Mouse (Mus musculus) fibroblast of lung, adult 2 months (primary cell): ENCODE measurements around the gene Fam19a1.
A peak's percentile ranks its signal among the peaks of the same experiment; 100 is the strongest.
"Not testable (repeated sequence)": the region's sequence is repeated elsewhere in the genome, so short reads cannot be mapped to it uniquely, and the experiment has no call there.

ENCODE experiments used
- DNase-seq: peaks from one replicate; pipeline ENCODE4 v3.0.0-alpha.2; 2011; ENCODE audit warnings: low read depth

Gene Fam19a1

DNA sequence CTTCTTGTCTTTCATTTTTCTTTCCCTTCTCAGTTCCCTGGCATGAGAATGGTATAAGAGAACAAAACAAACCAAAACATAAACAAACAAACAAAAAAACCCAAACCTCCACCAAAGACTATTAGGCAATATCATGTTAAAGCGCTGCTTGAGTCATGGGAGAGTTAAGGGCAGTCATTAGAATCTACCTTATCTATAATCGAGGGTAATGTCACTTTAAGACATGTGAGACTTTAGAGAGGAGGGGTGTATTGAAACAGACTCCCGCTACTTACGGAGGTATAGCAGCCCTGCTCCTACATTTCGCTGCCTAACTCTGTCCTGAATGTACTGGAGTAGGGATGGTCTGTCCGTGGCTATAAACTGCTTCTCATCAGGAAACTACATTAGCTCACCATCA lies at the start of gene Fam19a1:
Fam19a1 (plus strand) TSS at position 301 of the 400 bp plus-strand sequence.
- no peak for DNase-seq

DNA sequence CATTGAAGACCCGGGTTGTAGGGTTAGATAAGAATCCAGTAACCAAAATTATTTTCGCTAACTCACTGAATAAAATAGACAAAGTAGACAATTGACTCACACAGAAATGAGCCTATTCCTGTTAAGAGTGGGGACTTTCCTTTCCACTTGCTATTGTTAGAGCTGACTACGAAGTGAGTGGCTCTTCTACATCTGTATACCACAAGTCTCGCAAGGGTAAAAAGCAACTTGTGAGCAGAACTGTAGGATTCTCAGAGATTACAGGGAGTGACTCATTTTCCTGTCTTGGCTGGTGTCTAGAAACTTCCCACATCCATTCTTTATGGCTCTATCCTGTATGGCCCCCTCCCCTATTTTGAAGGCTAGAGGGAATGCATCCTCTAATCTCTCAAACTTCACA lies 41.9 kb upstream of the Fam19a1 start:
- DNase-seq, result no peak

DNA sequence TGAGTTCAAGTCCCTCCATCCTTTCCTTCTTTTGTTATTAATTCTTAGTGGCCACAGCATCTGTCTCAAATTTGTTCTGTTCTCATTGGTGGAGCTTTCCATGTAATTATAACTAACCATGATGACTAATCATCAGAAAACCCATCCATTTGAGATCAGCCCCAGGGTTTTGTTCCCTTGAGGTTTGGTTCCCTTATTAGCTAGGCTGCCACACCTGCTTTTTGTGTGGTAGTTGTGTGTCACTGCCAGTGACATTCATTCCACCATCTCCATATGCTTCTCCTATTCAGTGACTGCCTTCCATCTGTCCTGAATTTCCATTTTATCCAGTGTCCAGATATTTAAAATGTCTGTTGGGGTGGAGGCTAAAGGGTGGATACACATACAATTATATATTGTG lies 41.4 kb upstream of the Fam19a1 start:
- DNase-seq, result no peak

DNA sequence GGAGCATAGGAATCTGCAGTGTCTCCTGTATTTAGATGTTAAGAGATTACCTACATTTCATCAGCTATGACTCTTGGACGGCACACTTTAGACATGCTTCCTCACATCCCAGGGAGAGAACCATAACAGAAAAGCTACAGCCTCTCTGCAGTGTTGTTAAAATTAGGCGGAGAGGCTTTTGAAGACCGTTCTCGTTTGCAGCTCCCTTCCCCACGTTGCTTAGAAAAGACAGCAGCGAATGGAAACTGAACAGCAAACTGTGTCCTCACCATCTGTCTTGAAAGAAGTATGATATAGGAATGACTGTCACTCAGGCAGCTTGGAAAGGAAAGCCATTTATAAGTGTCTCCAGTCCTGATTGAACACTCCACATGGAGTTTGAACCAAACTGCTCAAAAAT lies 23.0 kb upstream of the Fam19a1 start:
- no peak for DNase-seq

DNA sequence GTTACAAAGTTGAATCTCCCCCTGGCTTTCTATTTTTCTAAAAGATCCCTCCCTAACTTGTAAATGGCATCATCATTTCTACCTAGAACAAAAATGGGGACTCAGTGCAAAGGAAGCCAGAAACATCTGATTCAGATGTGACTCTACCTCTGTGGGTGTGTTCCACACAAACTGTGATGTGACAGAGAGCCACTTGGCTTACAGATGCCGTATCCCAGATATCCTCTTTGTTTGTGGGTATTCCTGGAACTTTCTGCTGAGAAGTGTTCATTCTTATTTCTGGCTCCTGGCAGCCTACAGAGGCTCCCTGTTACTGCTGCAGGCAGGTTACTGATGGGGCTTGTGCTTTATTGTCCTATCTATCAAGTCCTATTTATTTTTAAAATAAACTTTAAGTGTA lies 19.2 kb upstream of the Fam19a1 start:
- no peak for DNase-seq

DNA sequence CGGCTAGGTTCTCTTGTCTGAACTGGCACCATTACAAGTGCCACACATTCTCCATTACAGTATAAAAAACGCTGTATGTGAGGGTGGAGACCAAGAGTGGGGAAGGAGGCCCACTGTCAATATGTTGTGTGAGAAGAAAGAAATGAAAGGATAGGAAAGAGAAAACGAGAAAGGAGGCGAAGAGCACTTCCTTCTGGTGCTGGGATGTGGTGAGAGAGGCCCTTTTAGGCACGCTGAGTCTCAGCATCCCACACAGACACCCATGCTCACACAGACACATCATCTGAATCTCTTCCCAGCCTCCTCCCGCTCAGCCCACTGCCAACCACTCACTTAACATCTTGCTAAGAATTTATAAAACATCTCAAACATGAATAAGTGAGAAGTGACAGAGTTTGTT lies 14.7 kb upstream of the Fam19a1 start:
- no peak for DNase-seq

DNA sequence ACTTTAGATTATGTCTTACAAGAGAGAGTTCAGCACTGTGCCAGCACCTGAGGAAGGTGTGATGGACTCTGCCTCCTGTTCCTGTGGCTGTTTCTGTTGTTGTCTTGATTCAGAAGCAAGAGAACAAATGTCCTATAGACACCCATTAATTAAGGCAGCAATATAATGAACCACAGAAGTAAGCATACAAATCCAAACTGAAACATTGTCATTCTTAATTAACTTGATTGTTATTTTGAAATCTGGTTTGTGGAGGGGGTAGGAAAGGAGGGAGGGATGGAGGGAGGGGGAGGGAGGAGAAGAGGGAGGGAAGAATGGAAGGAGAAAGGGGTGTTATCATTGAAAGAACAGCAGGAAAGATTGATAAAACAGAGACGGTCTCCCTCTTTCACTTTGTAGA lies 1.3 kb upstream of the Fam19a1 start:
- DNase-seq, result no peak

DNA sequence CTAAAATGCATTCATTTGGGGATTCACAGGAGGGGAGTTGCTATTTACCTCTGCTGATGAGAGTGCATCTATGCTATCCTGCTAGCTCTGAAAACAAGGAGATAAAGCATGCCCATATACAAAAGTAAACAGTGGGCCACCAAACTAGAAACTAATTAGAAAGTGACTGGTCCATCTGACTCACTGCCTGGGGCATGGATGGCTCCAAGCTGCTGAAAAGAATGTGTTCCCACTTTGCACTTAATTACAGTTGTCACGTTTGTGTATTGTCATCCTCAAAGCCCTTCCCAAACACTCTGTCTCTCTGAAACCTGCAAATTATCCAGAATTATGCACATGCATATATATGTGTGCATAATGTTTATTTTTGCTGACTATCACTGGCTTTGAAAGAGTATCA lies 1.2 kb downstream of the Fam19a1 start:
- no peak for DNase-seq

DNA sequence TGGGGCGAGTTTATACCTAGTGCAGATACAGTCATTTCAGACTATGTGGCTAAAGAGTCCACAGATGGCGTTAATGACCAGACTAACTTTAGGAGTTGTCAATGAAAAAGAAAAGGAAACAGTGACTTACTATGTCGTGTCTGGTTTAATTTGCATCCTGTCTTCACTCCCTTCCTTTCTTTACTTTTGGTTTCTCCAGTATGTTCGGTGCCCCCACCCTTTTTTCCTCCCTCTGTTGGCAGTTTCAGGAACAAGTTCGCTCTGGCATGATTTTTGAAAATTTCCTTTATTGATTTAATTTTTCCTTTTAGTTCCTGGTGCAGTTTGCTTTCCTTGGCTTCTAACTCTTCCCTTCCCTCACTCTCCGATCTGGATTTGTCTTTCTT lies 3.2 kb downstream of the Fam19a1 start:
- no peak for DNase-seq

DNA sequence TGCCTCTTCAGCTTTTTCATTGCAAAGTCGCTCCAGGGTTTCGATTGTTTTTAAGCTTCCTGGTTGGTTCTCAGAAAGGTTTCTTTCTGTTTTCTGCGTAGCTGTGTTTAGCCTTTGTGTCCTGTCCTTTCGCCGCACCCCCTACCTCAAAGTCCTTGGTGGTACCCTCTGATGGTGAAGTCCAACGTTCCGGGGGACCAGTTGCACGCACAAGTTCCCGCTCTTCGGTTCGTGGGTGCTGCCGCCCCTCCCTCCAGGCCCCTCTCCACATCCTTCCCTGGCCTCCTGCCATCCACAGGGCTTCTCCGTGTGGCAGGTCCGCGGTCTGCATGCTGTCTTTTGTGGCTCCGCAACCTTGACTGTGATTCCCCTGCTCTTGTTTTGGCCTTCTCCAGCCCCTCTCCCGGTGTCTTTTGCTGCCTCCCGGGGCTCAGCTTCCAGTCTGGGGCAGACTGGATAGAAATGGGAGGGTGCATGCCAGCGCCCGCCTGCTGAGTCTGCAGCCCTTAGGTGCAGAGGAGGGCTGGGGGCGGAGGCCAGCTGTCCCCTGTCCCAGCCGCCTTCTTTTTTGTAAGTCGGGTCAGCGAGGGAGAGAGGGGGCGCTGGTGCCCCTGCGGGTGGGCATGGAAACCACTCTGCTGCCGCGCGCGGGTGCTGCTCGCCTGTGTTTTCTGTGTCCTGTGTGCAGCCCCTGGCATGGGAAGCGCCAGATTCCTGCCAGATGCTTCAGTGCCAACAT lies 3.7 kb downstream of the Fam19a1 start:
- DNase-seq, result no peak

DNA sequence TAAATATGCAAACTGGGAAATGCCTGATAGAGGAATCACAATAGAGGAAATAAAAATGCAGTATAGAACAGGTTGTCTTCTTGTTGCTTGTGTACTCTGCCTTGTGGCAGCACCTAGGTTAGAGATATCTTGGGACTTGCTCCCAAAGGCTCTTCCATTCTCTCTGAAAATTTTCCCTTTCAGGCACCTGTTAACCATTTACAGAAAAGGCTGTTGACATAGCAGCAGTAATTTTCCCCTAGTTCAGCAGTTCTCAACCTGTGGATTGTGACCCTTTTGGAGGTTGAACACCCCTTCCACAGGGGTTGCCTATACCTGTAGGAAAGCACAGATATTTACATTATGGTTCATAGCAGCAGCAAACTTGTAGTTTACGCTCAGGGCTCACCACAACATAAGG lies 30.4 kb downstream of the Fam19a1 start:
- DNase-seq, result no peak

DNA sequence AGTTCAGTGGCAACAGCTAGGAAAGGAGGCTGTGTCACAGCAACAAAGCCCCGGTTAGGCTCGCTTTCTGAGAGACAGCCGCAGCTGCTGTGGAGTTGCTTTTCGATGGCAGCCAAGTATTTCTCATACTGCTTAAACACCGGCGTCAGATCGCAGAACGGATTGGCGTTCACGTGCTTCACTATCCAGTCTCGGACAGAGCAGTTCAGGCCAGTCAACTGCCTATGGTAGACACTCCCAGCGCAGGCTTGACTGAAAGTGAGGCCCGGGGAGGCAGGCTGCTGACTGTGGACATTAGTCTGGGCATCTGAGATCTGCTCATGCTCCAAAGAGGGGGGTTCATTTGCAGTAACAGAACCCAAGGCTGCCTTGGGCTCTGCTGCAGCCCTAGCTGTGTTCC lies 52.4 kb downstream of the Fam19a1 start:
- no peak for DNase-seq

DNA sequence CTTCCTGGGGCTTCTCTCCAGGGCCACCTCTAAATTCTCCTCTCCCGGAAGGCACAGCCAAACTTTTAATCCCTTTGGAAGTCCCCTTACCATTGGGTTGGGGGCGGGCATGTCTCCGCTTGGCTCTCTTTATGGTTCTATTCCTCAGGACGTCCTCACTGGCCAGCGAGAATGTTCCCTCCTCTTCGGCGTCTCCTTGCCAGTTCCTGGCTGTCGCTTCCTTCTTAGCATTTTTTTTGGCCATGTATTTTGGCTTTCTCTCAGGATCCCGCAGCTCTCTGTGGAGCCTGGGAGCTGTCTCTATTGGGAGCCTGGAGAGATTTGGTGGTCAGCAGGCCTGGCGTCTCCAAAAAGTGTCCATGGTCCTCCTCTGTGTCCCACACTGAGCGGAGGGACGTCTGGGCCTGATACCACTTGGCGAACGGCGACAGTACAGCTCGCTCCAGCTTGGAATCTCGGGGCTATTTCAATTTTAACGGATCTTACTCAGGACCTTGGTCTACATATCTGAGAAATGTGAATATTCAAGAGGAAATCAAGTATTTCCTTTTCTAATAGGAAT lies 52.9 kb downstream of the Fam19a1 start, which contains the start of gene 1700123L14Rik:
1700123L14Rik (minus strand) TSS at position 426 of the 562 bp plus-strand sequence.
- DNase-seq, result no peak

DNA sequence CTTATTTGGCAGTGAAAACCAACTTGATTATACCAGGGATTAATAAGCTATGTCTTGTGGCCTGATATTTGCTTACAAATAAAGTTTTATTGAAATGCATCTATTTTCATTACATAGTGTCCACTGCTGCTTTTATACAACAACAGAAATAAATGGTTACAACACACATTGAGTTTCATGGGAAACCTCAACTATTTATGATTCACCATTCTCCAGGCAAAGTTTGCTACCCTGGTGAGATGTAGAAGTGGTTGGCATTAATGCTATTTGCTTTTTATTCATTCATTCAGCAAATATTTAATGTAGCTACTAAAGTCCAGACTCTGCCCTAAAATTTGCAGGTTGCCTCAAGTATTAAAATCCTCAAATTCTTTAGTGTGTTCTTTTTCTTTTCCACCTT lies 54.1 kb downstream of the Fam19a1 start:
- DNase-seq, result peak; percentile 10

DNA sequence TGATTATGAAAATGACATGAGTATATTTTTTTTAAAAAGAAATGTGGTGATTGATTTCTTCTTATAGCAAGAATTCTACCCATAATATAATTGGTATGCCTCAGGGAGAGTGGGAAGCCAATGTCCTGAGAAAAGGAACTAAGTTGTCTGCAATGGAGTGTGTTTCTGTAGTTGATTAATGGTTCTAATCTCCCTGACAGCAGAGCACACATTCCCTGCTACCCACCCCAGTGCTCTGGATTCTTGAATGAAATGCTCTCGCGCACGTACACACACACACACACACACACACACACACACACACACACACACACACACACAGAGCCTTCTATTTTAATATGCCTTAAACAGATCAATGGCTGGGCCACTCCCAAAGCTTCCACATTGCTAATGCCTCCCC lies 60.7 kb downstream of the Fam19a1 start:
- DNase-seq, result no peak

DNA sequence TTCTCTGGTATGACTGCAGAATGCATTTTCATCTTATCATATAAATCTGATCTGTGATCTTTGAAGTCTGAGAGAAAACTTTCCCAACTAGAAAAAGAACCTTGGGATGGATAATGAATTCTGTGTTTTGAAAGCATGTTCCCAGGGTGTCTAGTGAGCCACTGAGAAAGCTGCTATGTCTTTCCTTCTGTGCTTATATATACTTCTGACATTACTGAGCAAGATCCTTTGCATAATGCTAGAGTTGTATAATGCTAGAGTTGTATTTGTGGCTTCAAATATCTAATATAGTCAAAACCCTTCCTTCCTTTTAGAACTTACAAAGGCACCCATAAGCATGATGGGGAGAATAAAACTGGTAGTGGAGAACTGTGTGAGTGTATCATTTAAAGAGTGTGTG lies 65.6 kb downstream of the Fam19a1 start:
- DNase-seq, result no peak

DNA sequence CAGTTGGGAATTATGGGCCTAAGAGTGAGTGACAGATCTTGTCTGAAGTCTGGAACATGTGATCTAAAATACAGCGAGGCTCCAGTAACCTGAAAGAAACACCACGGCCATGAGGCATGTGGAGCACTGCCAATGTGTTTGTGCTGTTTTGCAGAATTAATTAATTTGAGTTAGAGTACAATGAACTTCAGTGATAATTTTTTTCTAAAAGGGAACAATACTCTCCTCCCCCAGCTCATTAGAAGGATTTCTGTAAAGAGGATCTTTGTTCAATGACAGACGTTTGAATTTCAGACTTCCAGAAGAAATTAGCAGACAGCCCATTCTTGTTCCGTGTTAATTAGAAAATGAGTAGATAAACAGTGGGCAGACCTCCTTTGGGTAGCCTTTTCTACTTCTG lies 70.4 kb downstream of the Fam19a1 start:
- DNase-seq, result no peak

DNA sequence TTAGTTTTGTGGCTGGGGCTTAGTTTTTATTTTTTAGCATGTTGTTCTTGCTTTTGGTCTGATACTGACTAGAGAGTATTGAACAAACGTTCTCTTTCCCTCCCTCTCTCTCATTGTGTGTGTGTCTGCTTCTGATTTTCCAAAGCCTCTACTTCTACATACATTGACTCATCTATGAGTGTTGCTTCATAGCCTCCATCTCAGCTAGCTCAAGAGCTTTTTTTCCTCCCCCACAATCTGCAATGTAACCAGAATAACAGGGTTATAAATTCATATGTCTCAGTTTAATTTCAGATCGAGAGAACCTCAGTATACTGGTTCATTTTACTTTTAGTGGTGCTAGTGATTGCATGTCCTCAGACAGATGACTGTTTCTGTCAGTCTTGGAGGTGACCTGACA lies 73.6 kb downstream of the Fam19a1 start:
- DNase-seq, result no peak

DNA sequence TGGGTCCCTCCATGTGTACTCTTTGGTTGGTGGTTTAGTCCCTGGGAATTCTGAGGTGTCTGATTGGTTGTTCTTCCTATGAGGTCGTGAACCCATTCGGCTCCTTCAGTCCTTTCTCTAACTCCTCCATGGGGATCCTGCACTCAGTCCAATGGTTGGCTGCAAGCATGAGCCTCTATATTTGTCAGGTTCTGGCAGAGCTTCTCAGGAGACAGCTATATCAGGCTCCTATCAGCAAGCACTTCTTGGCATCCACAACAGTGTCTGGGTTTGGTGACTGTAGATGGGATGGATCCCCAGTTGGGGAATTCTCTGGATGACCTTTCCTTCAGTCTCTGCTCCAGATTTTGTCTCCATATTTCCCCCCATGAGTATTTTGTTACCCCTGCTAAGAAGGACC lies 86.0 kb downstream of the Fam19a1 start:
- DNase-seq, result not testable (repeated sequence)

DNA sequence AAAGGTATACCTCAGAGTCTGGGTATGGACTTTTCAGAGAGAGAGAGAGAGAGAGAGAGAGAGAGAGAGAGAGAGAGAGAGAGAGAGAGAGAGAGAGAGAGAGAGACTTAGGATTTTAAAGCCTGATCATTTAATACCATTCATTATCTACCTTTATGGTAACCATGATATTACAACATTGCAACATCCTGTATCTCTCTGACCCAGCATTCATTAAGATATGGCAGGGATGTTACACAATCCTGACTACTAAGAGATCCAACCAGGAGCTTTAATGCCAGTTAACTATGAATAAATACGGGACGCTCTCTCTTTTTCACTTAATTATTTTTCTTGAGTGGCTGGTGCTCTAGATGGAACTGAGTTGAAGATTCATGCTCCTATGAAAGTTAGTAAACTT lies 92.4 kb downstream of the Fam19a1 start:
- DNase-seq, result no peak

DNA sequence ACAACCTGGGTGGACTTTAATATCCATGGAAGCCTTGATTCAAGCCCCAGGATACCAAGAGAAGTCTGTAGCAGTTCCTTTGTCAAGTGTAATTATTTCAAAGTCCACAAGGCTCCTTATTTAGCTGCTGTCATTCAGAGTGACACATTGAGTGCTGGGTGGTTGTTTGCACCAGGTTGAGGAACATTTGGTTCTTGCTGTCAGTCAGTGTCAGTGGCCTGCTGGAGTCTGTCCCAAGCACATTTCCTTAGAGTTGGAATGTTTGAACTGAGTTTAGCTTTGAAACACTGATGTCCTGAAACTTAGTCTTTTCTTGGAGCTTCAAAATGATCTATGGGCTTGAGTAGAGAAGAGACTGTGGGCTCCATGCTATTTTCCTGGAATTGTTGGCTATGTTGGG lies 121.9 kb downstream of the Fam19a1 start:
- DNase-seq, result no peak

DNA sequence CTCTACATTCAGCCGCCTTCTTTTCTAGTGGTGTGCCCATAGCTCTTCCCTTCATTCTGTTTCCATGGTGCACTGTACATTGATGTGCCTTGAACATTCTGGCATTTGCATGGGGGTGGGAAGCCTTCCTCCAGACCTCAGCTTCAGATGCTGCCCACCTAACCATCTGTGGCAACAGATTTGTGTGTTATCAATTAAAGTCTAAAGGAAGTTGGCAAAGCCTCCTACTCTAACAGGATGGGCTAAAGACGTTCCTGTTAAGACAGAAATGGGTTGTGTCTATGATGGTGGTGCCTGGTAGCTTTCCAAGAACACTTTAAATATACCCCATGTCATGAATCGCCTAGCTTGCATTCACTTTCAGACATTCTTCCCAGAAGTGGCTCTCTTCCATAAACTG lies 131.4 kb downstream of the Fam19a1 start:
- no peak for DNase-seq

DNA sequence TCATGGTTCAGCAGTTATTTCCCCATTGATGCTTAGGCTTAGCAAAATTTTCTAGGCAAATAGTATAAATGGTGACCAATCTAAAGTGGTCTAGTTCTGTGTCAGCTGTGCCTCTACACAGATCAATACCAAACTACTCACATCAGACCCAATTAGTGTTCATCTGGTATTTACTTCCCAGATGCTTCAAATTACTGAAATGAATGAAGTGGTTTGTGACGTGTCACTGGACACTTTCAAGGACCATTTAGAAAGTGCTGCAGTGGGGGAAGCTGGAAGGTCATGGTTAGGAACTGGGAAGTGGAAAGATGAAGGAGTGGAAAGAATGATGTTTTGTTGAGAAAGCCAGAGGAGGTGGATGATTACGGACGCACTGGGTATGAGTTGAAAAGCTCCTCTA lies 139.0 kb downstream of the Fam19a1 start:
- no peak for DNase-seq

DNA sequence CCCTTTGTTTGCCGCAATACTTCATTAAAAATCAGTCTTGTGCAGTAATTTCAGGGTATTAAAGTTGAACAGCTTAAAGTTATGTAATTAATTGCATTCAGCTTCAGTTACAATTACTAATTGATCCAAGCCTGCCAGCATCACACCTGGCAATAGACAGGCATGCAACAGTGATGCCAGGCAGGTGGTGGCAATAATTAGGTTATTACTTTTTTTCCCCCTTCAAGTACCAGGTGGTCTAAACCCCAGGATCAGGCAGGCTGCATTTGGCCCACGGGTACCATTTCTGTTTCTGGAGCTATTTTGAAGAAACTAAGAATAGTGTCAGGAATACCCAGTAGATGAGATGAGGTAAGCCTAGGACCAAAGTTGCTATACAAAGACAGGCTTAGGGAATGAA lies 141.9 kb downstream of the Fam19a1 start:
- DNase-seq, result no peak
